In genomic region chr16:67609116-67609515, GRCm38 (mm10) we compare ENCODE assay signal across 16 mouse cellular contexts. TPM values are rescaled to one million over a fixed set of nuclear protein-coding genes. Genes with fewer than 3 reads are reported as not detected.
DNase-seq lines count a peak whose midpoint lies in the region; ATAC-seq lines count a peak whose summit lies in the region.
"Had no signal": no experiment of that assay in that cellular context is flagged by ENCODE, and none has a peak within 500 bp of the region (broad histone marks: within the 10 kb centered on the region; RNA-seq: fewer than 3 reads in every experiment).

No protein-coding gene starts in this region.

- no peaks in the 10 kb centered on the region for H3K9me3 ChIP-seq in midbrain, embryonic 11.5 days (ENCODE audit: control insufficient read depth, low read length)
- H3K9me3 ChIP-seq in midbrain, embryonic 10.5 days (replicated peaks) = no peaks in the 10 kb centered on the region
- H3K9me3 ChIP-seq in kidney, embryonic 14.5 days (ENCODE audit: control insufficient read depth, low read length) = no peaks in the 10 kb centered on the region
- H3K9me3 ChIP-seq: embryonic facial prominence, embryonic 13.5 days; forebrain, embryonic 12.5 days; heart, embryonic 12.5 days; hindbrain, embryonic 10.5 days had no signal

- no peak overlapping the region for H3K27ac ChIP-seq in midbrain, embryonic 11.5 days (ENCODE audit: low read depth, low read length)
- no peak overlapping the region for H3K27ac ChIP-seq in midbrain, embryonic 10.5 days (replicated peaks)
- no peak overlapping the region for H3K27ac ChIP-seq in kidney, embryonic 14.5 days (ENCODE audit: low read depth, low read length)
- H3K27ac ChIP-seq: embryonic facial prominence, embryonic 13.5 days; forebrain, embryonic 12.5 days; heart, adult 2 months; hindbrain, embryonic 10.5 days; hindbrain, embryonic 14.5 days had no signal

- peaks cover 3% of the 10 kb centered on the region; the same call in 1 of the 2 replicates for H3K4me1 ChIP-seq in midbrain, embryonic 11.5 days (ENCODE audit: control insufficient read depth, insufficient read depth, low read length)
- H3K4me1 ChIP-seq in midbrain, embryonic 10.5 days = peaks cover 13% of the 10 kb centered on the region
- H3K4me1 ChIP-seq in kidney, embryonic 14.5 days (ENCODE audit: control insufficient read depth, insufficient read depth, low read length) = no peaks in the 10 kb centered on the region
- H3K4me1 ChIP-seq: embryonic facial prominence, embryonic 13.5 days; heart, embryonic 12.5 days had no signal

- DNase-seq in cerebellum, adult 9-11 months = peak; percentile 43
- no peak for DNase-seq in cerebellum, adult 11 months
- DNase-seq in midbrain, embryonic 11.5 days (ENCODE audit: low spot score, missing footprints) = peak; percentile 66
- no peak for DNase-seq in midbrain, embryonic 10.5 days (ENCODE audit: low spot score)
- DNase-seq in brain, adult 2 months (ENCODE audit: low read depth, low spot score) = peak; percentile 67
- DNase-seq: adrenal gland, adult 2 months; adrenal gland, postnatal 25 days; gastrocnemius, postnatal 14 days; heart, adult 2 months had no signal

- ATAC-seq in midbrain, embryonic 11.5 days (ENCODE audit: low FRiP score) = no peak
- ATAC-seq in kidney, embryonic 14.5 days (ENCODE audit: low FRiP score, low TSS enrichment) = no peak
- ATAC-seq: forebrain, embryonic 16.5 days had no signal

- H3K4me2 ChIP-seq in midbrain, embryonic 11.5 days = no peak overlapping the region
- no peak overlapping the region for H3K4me2 ChIP-seq in kidney, embryonic 14.5 days (replicated peaks; ENCODE audit: low read depth, low read length)
- H3K4me2 ChIP-seq: embryonic facial prominence, embryonic 13.5 days; forebrain, embryonic 12.5 days; heart, embryonic 12.5 days; hindbrain, embryonic 14.5 days had no signal

- H3K4me3 ChIP-seq in midbrain, embryonic 11.5 days (ENCODE audit: low read depth, low read length) = no peak overlapping the region
- no peak overlapping the region for H3K4me3 ChIP-seq in midbrain, embryonic 10.5 days
- no peak overlapping the region for H3K4me3 ChIP-seq in kidney, embryonic 14.5 days (ENCODE audit: low read length)
- H3K4me3 ChIP-seq: embryonic facial prominence, embryonic 13.5 days; forebrain, embryonic 12.5 days; heart, adult 2 months; heart, embryonic 12.5 days; hindbrain, embryonic 10.5 days had no signal

- no peaks in the 10 kb centered on the region for H3K36me3 ChIP-seq in midbrain, embryonic 11.5 days (ENCODE audit: control insufficient read depth, insufficient read depth, low read length)
- H3K36me3 ChIP-seq in midbrain, embryonic 10.5 days = no peaks in the 10 kb centered on the region
- H3K36me3 ChIP-seq in kidney, embryonic 14.5 days (ENCODE audit: control insufficient read depth, insufficient read depth, low read length) = no peaks in the 10 kb centered on the region
- H3K36me3 ChIP-seq: embryonic facial prominence, embryonic 13.5 days; forebrain, embryonic 12.5 days; heart, embryonic 12.5 days; hindbrain, embryonic 10.5 days had no signal

- no peak overlapping the region for H3K9ac ChIP-seq in midbrain, embryonic 11.5 days (ENCODE audit: low read length)
- H3K9ac ChIP-seq in kidney, embryonic 14.5 days (ENCODE audit: low read depth, low read length) = no peak overlapping the region
- H3K9ac ChIP-seq: embryonic facial prominence, embryonic 13.5 days; forebrain, embryonic 12.5 days; heart, embryonic 12.5 days; hindbrain, embryonic 14.5 days had no signal

- H3K27me3 ChIP-seq in midbrain, embryonic 11.5 days (ENCODE audit: control insufficient read depth, insufficient read depth, low read length) = no peaks in the 10 kb centered on the region
- H3K27me3 ChIP-seq in midbrain, embryonic 10.5 days (ENCODE audit: low read depth, poor library complexity, severe bottlenecking) = no peaks in the 10 kb centered on the region
- H3K27me3 ChIP-seq in kidney, embryonic 14.5 days (ENCODE audit: control insufficient read depth, insufficient read depth, low read length) = no peaks in the 10 kb centered on the region
- H3K27me3 ChIP-seq: embryonic facial prominence, embryonic 13.5 days; forebrain, embryonic 12.5 days; heart, embryonic 12.5 days had no signal

- whole genome bisulfite sequencing in midbrain, embryonic 11.5 days = 65% methylated on average over 4 of the region's 4 CpGs
- WGBS in midbrain, embryonic 10.5 days = 80% methylated on average over 4 of the region's 4 CpGs
- WGBS in kidney, embryonic 14.5 days = 83% methylated on average over 4 of the region's 4 CpGs

RNA-seq across cellular contexts. Expression of gene Cadm2, which starts 11.6 kb away (rescaled TPM):
- polyA plus RNA-seq in midbrain, embryonic 11.5 days (2014; fragmentation: Nextera tagmentation; extraction: Ambion mirVana) = 2.0 and 3.0 TPM in 2 replicates
- 0.78 and 1.4 TPM in 2 replicates for polyA plus RNA-seq in midbrain, embryonic 10.5 days (2016; fragmentation: Nextera tagmentation; extraction: Ambion mirVana)
- 0.09 and 0.32 TPM in 2 replicates for polyA plus RNA-seq in kidney, embryonic 14.5 days (2014; fragmentation: Nextera tagmentation; extraction: Ambion mirVana)

Comparison
In these comparisons a context has a peak if more than half of its experiments do, and no peak if none do; other contexts are left out.
1. DNase-seq: peak in cerebellum, adult 9-11 months (single experiment), midbrain, embryonic 11.5 days (single experiment) and brain, adult 2 months (single experiment); none in cerebellum, adult 11 months (single experiment) and midbrain, embryonic 10.5 days (single experiment).